Mouse (Mus musculus) heart, embryonic 12.5 days (tissue): ENCODE measurements at regions not wholly inside any gene's neighbourhood (a gene's known extent, or its start where the extent isn't known, plus 50 kb on each side); places are given as distances from the start of the nearest gene placed in this dataset.

ENCODE experiments used
- ATAC-seq: fragments of 200-750 bp; cut with Nextera tagmentation; 2 replicates; pipeline ENCODE4 v1.8.0; 2017; ENCODE audit warnings: moderate TSS enrichment, moderate library complexity; ENCODE audit not compliant: insufficient number of reproducible peaks, low FRiP score
- H3K27ac ChIP-seq: fragments of 300-500 bp; sonication (generic); 2 replicates; pipeline ENCODE4 v1.5.1; 2016; ENCODE audit warnings: mild to moderate bottlenecking, moderate library complexity; ENCODE audit not compliant: poor library complexity, severe bottlenecking
- H3K27me3 ChIP-seq: fragments of 300-500 bp; sonication (generic); replicated peaks from 2 replicates; pipeline ENCODE4 v1.6.1; 2016; ENCODE audit warnings: mild to moderate bottlenecking, moderate library complexity
- H3K36me3 ChIP-seq: fragments of 300-500 bp; sonication (generic); 2 replicates; pipeline ENCODE4 v1.6.1; 2016; ENCODE audit warnings: mild to moderate bottlenecking, moderate library complexity
- H3K4me1 ChIP-seq: fragments of 300-500 bp; sonication (generic); replicated peaks from 2 replicates; pipeline ENCODE4 v1.6.1; 2016; ENCODE audit warnings: mild to moderate bottlenecking
- H3K4me2 ChIP-seq: fragments of 300-500 bp; sonication (generic); 2 replicates; pipeline ENCODE4 v1.6.1; 2016; ENCODE audit warnings: mild to moderate bottlenecking, moderate library complexity
- H3K4me3 ChIP-seq: fragments of 300-500 bp; sonication (generic); 2 replicates; pipeline ENCODE4 v1.5.1; 2016; ENCODE audit warnings: mild to moderate bottlenecking
- H3K9ac ChIP-seq: fragments of 300-500 bp; sonication (generic); 2 replicates; pipeline ENCODE4 v1.6.1; 2016; ENCODE audit warnings: mild to moderate bottlenecking, moderate library complexity
- H3K9me3 ChIP-seq: fragments of 300-500 bp; sonication (generic); replicated peaks from 2 replicates; pipeline ENCODE4 v1.6.1; 2016; ENCODE audit warnings: mild to moderate bottlenecking, moderate library complexity
- WGBS: fragments of 180-500 bp; shearing (Covaris S2); methylation state at CpG from one replicate; pipeline ENCODE4 v1.1.7; 2016; 5-methylcytosine and 5-hydroxymethylcytosine counted together

DNA sequence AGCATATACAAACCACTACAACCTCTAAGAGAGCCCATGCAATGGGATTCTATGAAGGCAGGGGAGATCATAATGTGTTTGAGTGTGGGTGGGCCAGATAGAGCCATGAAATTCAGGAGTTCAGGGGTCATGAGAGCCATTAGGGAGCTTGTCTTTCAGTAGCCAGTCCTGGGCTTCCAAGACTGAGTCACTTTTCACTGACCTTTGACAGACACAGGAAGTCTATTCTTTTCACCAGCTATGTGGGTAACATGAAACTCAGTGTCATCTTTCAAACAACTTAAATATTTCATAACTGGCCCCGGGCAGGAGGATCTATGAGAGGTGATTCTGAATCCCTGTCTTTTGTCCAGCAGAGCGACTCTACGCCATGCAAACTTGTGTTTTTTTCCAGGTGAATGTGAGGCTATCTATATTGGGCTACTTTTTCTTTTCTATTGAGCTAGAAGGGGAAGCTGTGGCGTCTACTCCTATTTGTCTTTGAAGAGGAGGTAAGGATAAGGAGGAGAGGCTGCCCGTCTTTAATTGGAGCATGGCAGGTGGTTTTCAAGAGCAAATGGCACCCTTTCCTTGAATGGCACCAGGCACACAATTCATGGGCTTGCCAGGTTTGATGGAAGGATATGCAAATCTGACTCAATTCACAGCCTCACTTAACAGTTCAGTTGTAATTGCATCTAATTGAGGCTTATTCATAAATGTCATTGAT lies 95.6 kb upstream of the Chd2 start:
- no peaks in the 10 kb centered on the region for H3K4me1 ChIP-seq
- no peaks in the 10 kb centered on the region for H3K36me3 ChIP-seq
- H3K27me3 ChIP-seq: no peaks in the 10 kb centered on the region
- no peak overlapping the region for H3K27ac ChIP-seq
- no peak overlapping the region for H3K4me3 ChIP-seq
- H3K4me2 ChIP-seq: no peak overlapping the region
- H3K9ac ChIP-seq: no peak overlapping the region
- H3K9me3 ChIP-seq: peaks cover 4% of the 10 kb centered on the region; the same call in 1 of the 2 replicates
- ATAC-seq: no peak
- 79% methylated on average over 5 of the region's 5 CpGs for WGBS

DNA sequence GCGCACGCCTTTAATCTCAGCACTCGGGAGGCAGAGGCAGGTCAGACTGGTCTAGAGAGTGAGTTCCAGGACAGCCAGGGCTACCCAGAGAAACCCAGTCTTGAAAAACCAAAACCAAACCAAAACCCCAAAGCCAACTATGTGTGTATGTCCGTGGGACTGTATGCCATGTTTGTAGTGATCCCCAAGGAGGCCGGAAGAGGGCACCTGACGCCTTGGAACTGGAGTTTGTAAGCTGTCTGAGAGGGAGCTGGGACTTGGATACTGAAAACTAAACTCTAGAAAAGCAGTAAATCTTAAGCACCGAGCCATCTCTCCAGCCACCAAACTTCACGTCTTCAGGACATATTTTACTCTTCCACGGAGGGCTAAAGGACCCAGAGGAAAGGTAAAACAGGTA lies 93.8 kb upstream of the Chd2 start:
- Histone ChIP-seq H3K4me3 (no peak overlapping the region), H3K9ac (no peak overlapping the region), H3K27me3 (no peaks in the 10 kb centered on the region), H3K9me3 (peaks cover 5% of the 10 kb centered on the region; the same call in 1 of the 2 replicates), H3K36me3 (no peaks in the 10 kb centered on the region), H3K4me1 (no peaks in the 10 kb centered on the region; the same call in 1 of the 2 replicates), H3K27ac (no peak overlapping the region), H3K4me2 (no peak overlapping the region)
- ATAC-seq: no peak
- 85% methylated on average over 9 of the region's 9 CpGs for WGBS

DNA sequence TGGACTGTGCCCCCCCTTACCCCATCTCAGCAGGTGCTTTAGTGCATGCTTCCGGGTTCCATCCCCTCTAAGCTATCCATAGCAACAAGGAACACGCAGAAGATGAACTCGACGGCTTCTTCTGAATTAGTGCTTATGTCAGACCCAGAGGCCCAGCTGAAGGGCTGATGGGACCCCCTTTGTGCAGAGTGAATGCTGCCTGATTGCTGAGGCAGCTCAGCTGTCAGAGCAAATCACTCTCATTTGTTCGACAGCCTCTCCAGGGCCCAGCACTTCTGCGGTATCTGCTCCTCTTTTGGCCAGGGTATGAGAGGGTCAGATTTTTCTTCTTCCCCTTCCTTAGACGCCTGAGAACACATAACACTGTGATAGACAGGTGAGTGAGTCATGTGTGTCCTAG lies 89.2 kb upstream of the Chd2 start:
- Histone ChIP-seq H3K9ac (no peak overlapping the region), H3K27me3 (no peaks in the 10 kb centered on the region), H3K4me3 (no peak overlapping the region), H3K9me3 (peaks cover 5% of the 10 kb centered on the region; the same call in 1 of the 2 replicates), H3K4me1 (no peaks in the 10 kb centered on the region; the same call in 1 of the 2 replicates), H3K27ac (no peak overlapping the region), H3K36me3 (no peaks in the 10 kb centered on the region), H3K4me2 (no peak overlapping the region)
- WGBS: 56% methylated on average over 7 of the region's 7 CpGs
- ATAC-seq: no peak

- no peak overlapping the region for H3K9ac ChIP-seq
- ATAC-seq: no peak
- H3K27me3 ChIP-seq: no peaks in the 10 kb centered on the region
- 82% methylated on average over 2 of the region's 2 CpGs for WGBS
- no peaks in the 10 kb centered on the region for H3K36me3 ChIP-seq
- H3K27ac ChIP-seq: no peak overlapping the region
- H3K4me1 ChIP-seq: no peaks in the 10 kb centered on the region; the same call in 1 of the 2 replicates
- no peak overlapping the region for H3K4me3 ChIP-seq
- H3K9me3 ChIP-seq: peaks cover 5% of the 10 kb centered on the region; the same call in 1 of the 2 replicates
- H3K4me2 ChIP-seq: no peak overlapping the region
These were observed 87.6 kb upstream of the Chd2 start for GRCm38 (mm10) chr7:73629182-73629581.

DNA sequence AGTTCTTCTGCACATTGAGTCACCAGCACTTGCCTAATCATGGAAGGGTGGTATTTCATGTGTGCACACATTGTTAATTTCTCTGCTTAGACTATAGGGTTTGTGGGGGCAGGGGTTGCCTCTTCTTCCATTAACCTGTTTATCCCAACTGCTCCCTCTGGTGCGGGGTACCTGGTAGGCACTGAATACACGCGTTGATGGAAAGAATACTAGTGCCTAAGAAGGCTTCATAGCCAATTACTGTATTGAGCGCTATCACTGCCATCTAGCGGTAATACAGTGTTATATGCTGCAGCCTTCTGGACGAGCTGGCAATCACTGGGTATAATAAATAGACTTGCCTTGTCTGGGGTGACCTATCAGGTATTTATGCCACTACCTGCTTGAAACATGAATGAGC lies 86.4 kb upstream of the Chd2 start:
- H3K27ac ChIP-seq: no peak overlapping the region
- no peak overlapping the region for H3K4me3 ChIP-seq
- peaks cover 5% of the 10 kb centered on the region; the same call in 1 of the 2 replicates for H3K9me3 ChIP-seq
- H3K4me2 ChIP-seq: no peak overlapping the region
- H3K4me1 ChIP-seq: no peaks in the 10 kb centered on the region; the same call in 1 of the 2 replicates
- H3K27me3 ChIP-seq: no peaks in the 10 kb centered on the region
- 1% methylated on average over 6 of the region's 6 CpGs for WGBS
- peak; percentile 60; the same call in 1 of the 2 replicates for ATAC-seq
- no peaks in the 10 kb centered on the region for H3K36me3 ChIP-seq
- H3K9ac ChIP-seq: no peak overlapping the region

GRCm38 (mm10) chr7:73626291-73626690 lies 84.7 kb upstream of the Chd2 start:
- Histone ChIP-seq H3K4me2 (no peak overlapping the region), H3K9me3 (no peaks in the 10 kb centered on the region), H3K9ac (no peak overlapping the region), H3K4me1 (peaks cover 4% of the 10 kb centered on the region), H3K27ac (no peak overlapping the region), H3K27me3 (no peaks in the 10 kb centered on the region), H3K4me3 (no peak overlapping the region), H3K36me3 (no peaks in the 10 kb centered on the region)
- no peak for ATAC-seq
- WGBS: 75% methylated on average over 7 of the region's 7 CpGs

DNA sequence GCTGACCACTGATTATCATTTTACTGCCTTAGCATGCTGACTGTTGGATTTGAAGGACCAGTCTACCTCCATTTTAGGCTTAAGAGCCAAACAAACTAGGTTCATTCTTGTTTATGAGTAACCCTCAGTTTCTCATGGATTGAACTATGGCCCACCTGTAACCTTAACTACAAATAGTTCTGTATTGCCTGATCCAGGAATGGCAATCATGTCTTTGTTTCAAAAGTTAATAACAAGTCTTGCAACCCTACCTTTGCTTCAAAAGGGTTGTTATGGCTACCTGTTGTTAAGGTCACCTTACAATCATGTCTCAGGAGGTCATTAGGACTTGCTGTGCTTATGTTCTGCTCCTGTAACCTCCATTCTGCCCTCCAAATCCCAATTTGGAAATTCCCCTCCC lies 84.0 kb upstream of the Chd2 start:
- Histone ChIP-seq H3K9me3 (no peaks in the 10 kb centered on the region), H3K27me3 (no peaks in the 10 kb centered on the region), H3K4me1 (peaks cover 4% of the 10 kb centered on the region), H3K4me2 (no peak overlapping the region), H3K27ac (no peak overlapping the region), H3K4me3 (no peak overlapping the region), H3K9ac (no peak overlapping the region), H3K36me3 (no peaks in the 10 kb centered on the region)
- ATAC-seq: no peak

GRCm38 (mm10) chr7:73624992-73625391 lies 83.4 kb upstream of the Chd2 start:
- no peak for ATAC-seq
- no peak overlapping the region for H3K4me3 ChIP-seq
- no peak overlapping the region for H3K27ac ChIP-seq
- no peak overlapping the region for H3K4me2 ChIP-seq
- 66% methylated on average over 6 of the region's 6 CpGs for WGBS
- H3K27me3 ChIP-seq: no peaks in the 10 kb centered on the region
- no peak overlapping the region for H3K9ac ChIP-seq
- peaks cover 4% of the 10 kb centered on the region; the same call in 1 of the 2 replicates for H3K4me1 ChIP-seq
- no peaks in the 10 kb centered on the region for H3K9me3 ChIP-seq
- no peaks in the 10 kb centered on the region for H3K36me3 ChIP-seq

GRCm38 (mm10) chr7:73624093-73624600 lies 82.5 kb upstream of the Chd2 start:
- H3K4me2 ChIP-seq: no peak overlapping the region
- ATAC-seq: no peak
- no peaks in the 10 kb centered on the region for H3K36me3 ChIP-seq
- no peaks in the 10 kb centered on the region for H3K27me3 ChIP-seq
- 77% methylated on average over 3 of the region's 3 CpGs for WGBS
- peaks cover 4% of the 10 kb centered on the region; the same call in 1 of the 2 replicates for H3K4me1 ChIP-seq
- no peak overlapping the region for H3K4me3 ChIP-seq
- H3K27ac ChIP-seq: no peak overlapping the region
- no peak overlapping the region for H3K9ac ChIP-seq
- H3K9me3 ChIP-seq: no peaks in the 10 kb centered on the region

DNA sequence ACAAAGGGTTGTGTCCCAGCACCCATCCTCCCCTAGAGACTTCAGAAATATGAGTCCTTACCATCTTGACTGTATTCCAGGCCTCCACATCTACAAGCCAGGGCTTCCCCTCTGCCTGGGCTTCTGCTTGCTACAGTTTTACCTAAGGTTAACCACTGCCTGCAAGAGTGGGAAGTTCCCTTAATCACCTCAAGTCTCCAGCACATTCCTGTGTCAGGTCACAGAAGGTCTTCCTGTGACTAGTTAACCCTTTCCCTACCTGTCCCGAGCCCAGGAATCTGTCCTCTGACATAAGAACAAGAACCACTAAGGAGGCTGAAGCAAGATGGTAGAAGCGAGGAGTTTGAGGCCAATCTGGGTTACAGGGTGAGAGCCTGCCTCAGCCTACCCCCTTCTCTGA lies 80.8 kb upstream of the Chd2 start:
- peaks cover 4% of the 10 kb centered on the region; the same call in 1 of the 2 replicates for H3K4me1 ChIP-seq

DNA sequence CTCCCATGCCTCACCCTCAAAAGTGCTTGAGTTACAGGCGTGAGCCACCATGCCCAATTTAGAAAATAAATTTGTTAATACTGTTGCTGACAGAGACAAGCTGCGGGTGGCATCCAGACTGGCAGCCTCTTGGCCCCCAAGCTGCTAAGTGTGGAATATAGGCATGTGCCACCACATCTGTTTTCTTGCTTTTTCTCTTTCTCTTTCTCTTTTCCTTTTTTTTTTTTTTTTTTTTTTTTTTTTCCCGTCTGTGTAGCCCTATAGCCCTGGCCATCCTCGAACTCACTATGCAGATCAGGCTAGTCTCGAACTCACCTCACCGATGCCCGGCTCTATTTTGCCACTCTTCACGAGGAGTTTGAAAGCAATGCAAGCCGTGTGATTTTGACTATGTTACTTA lies 78.7 kb upstream of the Chd2 start:
- H3K4me3 ChIP-seq: no peak overlapping the region
- no peaks in the 10 kb centered on the region for H3K36me3 ChIP-seq
- no peak overlapping the region for H3K27ac ChIP-seq
- 89% methylated on average over 9 of the region's 9 CpGs for whole genome bisulfite sequencing
- no peaks in the 10 kb centered on the region for H3K27me3 ChIP-seq
- H3K4me1 ChIP-seq: peaks cover 11% of the 10 kb centered on the region
- no peak overlapping the region for H3K9ac ChIP-seq
- H3K9me3 ChIP-seq: no peaks in the 10 kb centered on the region
- no peak for ATAC-seq
- no peak overlapping the region for H3K4me2 ChIP-seq

More for the DNA sequence above, 80.8 kb upstream of the Chd2 start:
- Histone ChIP-seq H3K27ac (no peak overlapping the region), H3K4me3 (no peak overlapping the region), H3K27me3 (no peaks in the 10 kb centered on the region), H3K9ac (no peak overlapping the region), H3K4me2 (no peak overlapping the region), H3K36me3 (no peaks in the 10 kb centered on the region), H3K9me3 (no peaks in the 10 kb centered on the region)
- WGBS: 73% methylated on average over 2 of the region's 2 CpGs
- ATAC-seq: no peak
